Mouse (Mus musculus) testis, adult 2 months (tissue): Measurements from ENCODE around the gene Samd4b.

Source experiments
- CTCF ChIP-seq: fragments of 200-500 bp; IDR thresholded peaks from 2 replicates; pipeline ENCODE4 v1.5.1; 2012; ENCODE audit warnings: low read depth, mild to moderate bottlenecking, inconsistent platforms, low read length, moderate library complexity; ENCODE audit not compliant: control insufficient read depth, insufficient read depth, insufficient replicate concordance
- POLR2A ChIP-seq: fragments of 200-500 bp; IDR thresholded peaks from 2 replicates; pipeline ENCODE4 v1.6.1; 2012; ENCODE audit warnings: low read depth, mild to moderate bottlenecking, inconsistent platforms, low read length, moderate library complexity; ENCODE audit not compliant: control insufficient read depth

DNA sequence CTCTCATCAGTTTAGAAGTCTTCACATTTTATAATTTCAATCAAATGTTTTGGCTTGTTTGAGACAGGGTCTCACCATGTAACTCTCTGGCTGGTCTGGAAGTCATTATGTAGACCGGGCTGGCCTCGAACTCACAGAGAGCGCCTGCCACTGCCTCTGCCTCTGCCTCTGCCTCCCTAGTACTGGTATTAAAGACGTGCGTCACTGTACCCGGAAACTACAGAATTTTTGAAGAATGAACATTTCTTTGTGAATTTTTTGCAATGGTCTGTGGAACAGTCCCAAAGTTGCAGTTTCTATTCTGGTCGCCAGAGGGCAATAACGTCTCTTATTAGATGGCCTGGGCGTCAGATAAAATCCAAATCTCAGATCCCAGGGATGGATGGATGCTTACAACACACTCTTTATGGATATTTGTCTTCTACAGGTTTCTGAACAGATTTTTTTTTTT is 224.8 kb downstream of the Samd4b start:
- TF ChIP-seq CTCF, result no peak
- no peak for TF ChIP-seq POLR2A
